Mouse (Mus musculus) left cerebral cortex, adult 18-20 months (tissue): Measurements from ENCODE around the gene Clec5a. TPM values are rescaled to one million over a fixed set of nuclear protein-coding genes. Genes with fewer than 3 reads are reported as not detected.
A peak's percentile ranks its signal among the peaks of the same experiment; 100 is the strongest.
"Not testable (repeated sequence)": the region's sequence is repeated elsewhere in the genome, so short reads cannot be mapped to it uniquely, and the experiment has no call there.

Source experiments
- DNase-seq, 2 experiments: peaks; one replicate each; pipeline ENCODE4 v3.0.0; 2021 to 2022; ENCODE audit warnings: low spot score in 2 of 2, mixed read lengths in 1 of 2
- long read RNA-seq, 2 experiments: library from polyadenylated mRNA; stranded (forward); transcript quantifications; one replicate each; pipeline ENCODE4 v2.0.0; 2021
- total RNA-seq, 2 experiments: library from RNA; stranded (reverse); gene quantifications; 2 replicates each; pipeline ENCODE4 v1.2.3; 2021

Gene Clec5a
- total RNA-seq: 1 to 10 TPM in 1 of 2 experiments, under 1 TPM in 1; 1.00 to 1.5 TPM
- long read RNA-seq, experiment 1: 0 reads
- long read RNA-seq, experiment 2, partial matches to known transcripts: 1 of 3 reads
- long read RNA-seq, experiment 2, other reads (novel, unspliced or antisense): 0 of 3 reads

GRCm38 (mm10) chr6:40585645-40586044 lies at the start of gene Clec5a:
Gene Clec5a (minus strand): TSS chr6:40585821.
- DNase-seq: no peak

- DNase-seq: no peak
These were observed 49.0 kb upstream of the Clec5a start for GRCm38 (mm10) chr6:40634640-40635071.

- no peak for DNase-seq
These were observed 42.9 kb upstream of the Clec5a start, which contains the start of gene Mgam for GRCm38 (mm10) chr6:40628406-40629000. Gene Mgam (plus strand): TSS chr6:40628831.

GRCm38 (mm10) chr6:40626111-40626510 lies 40.5 kb upstream of the Clec5a start:
- no peak for DNase-seq

GRCm38 (mm10) chr6:40617965-40618364 lies 32.3 kb upstream of the Clec5a start:
- peak; percentile 64 to 77 for DNase-seq

GRCm38 (mm10) chr6:40613260-40613852 lies 27.7 kb upstream of the Clec5a start, which contains the start of gene Tas2r138:
Gene Tas2r138 (minus strand): TSS chr6:40613310.
- DNase-seq: no peak

- DNase-seq: peak in 1 of 2 experiments; percentile 19
These were observed 24.6 kb upstream of the Clec5a start for GRCm38 (mm10) chr6:40610244-40610643.

GRCm38 (mm10) chr6:40607431-40607830 lies 21.8 kb upstream of the Clec5a start:
- peak; percentile 72 to 79 for DNase-seq

GRCm38 (mm10) chr6:40598546-40598945 lies 12.9 kb upstream of the Clec5a start:
- DNase-seq: not testable (repeated sequence)

- DNase-seq: no peak
These were observed 9.4 kb upstream of the Clec5a start for GRCm38 (mm10) chr6:40594804-40595550.

- DNase-seq: no peak
These were observed 2.7 kb upstream of the Clec5a start for GRCm38 (mm10) chr6:40588346-40588745.

- no peak for DNase-seq
These were observed 1.3 kb downstream of the Clec5a start for GRCm38 (mm10) chr6:40584336-40584735.

- DNase-seq: no peak
These were observed 9.3 kb downstream of the Clec5a start for GRCm38 (mm10) chr6:40576305-40576704.

- no peak for DNase-seq
These were observed 12.0 kb downstream of the Clec5a start for GRCm38 (mm10) chr6:40573618-40574017.

- no peak for DNase-seq
These were observed 16.4 kb downstream of the Clec5a start, which contains the start of gene Olfr460 for GRCm38 (mm10) chr6:40569187-40569586. Gene Olfr460 (plus strand): TSS chr6:40569487.

- DNase-seq: no peak
These were observed 30.7 kb downstream of the Clec5a start, which contains the start of gene Olfr461 for GRCm38 (mm10) chr6:40554950-40555349. Gene Olfr461 (minus strand): TSS chr6:40555050.

- DNase-seq: no peak
These were observed 40.9 kb downstream of the Clec5a start for GRCm38 (mm10) chr6:40544690-40545089.
